Mouse (Mus musculus): ENCODE data around the gene Coro6. TPM values are rescaled to one million over a fixed set of nuclear protein-coding genes. Genes with fewer than 3 reads are reported as not detected.

The Coro6 gene
- total and polyA plus RNA-seq, 3 experiments: 0.04 to 0.18 TPM; not detected in 1

GRCm38 (mm10) chr11:77494782-77495181, 32.6 kb downstream of the Coro6 start:
- peak overlapping the region in 1 of 2 experiments; percentile 57; a peak in 2 of 4 replicates for H3K4me3 ChIP-seq (ENCODE audit: control insufficient read depth in 1 of 2, insufficient read depth in 1 of 2, low read depth in 2 of 2, low read length in 2 of 2)
- no peak overlapping the region; the same call in 1 of the 2 replicates for H3K9ac ChIP-seq (ENCODE audit: control insufficient read depth, low read depth, low read length, poor library complexity, severe bottlenecking)
- DNase-seq (ENCODE audit: low read depth, low spot score): no peak
- TF ChIP-seq SIN3A (IDR thresholded peaks at IDR 0.05; ENCODE audit: low read length) (no peak), ZNF384 (IDR thresholded peaks at IDR 0.05; ENCODE audit: low read depth, low read length) (no peak), MAX (IDR thresholded peaks at IDR 0.05; ENCODE audit: low read length) (no peak)
- peaks cover 2 to 19% of the 10 kb centered on the region in 2 experiments; a peak in 3 of 4 replicates for H3K4me1 ChIP-seq (ENCODE audit: control insufficient read depth in 1 of 2, insufficient read depth in 2 of 2, low read length in 2 of 2)
- H3K27ac ChIP-seq (ENCODE audit: control insufficient read depth, low read depth, low read length): no peak overlapping the region
- no peaks in the 10 kb centered on the region for H3K9me3 ChIP-seq (replicated peaks; ENCODE audit: insufficient read depth, low read length)
- peaks cover 0 to 13% of the 10 kb centered on the region in 2 experiments; a peak in 3 of 4 replicates for H3K36me3 ChIP-seq (ENCODE audit: control insufficient read depth in 1 of 2, insufficient read depth in 2 of 2, low read length in 2 of 2)
- H3K79me2 ChIP-seq (ENCODE audit: control insufficient read depth, insufficient read depth, low read length, poor library complexity): peaks cover 50% of the 10 kb centered on the region
- no peaks in the 10 kb centered on the region for H3K27me3 ChIP-seq (ENCODE audit: control insufficient read depth in 1 of 2, insufficient read depth in 2 of 2, low read length in 2 of 2)

GRCm38 (mm10) chr11:77495507-77495906, 33.3 kb downstream of the Coro6 start:
- no peak for DNase-seq (ENCODE audit: low read depth, low spot score)
- H3K9me3 ChIP-seq (replicated peaks; ENCODE audit: insufficient read depth, low read length): no peaks in the 10 kb centered on the region
- H3K9ac ChIP-seq (ENCODE audit: control insufficient read depth, low read depth, low read length, poor library complexity, severe bottlenecking): no peak overlapping the region
- H3K4me3 ChIP-seq (ENCODE audit: control insufficient read depth in 1 of 2, insufficient read depth in 1 of 2, low read depth in 2 of 2, low read length in 2 of 2): no peak overlapping the region
- TF ChIP-seq POLR2AphosphoS5 (IDR thresholded peaks at IDR 0.05; ENCODE audit: borderline replicate concordance, low read depth, low read length): no peak
- TF ChIP-seq SIN3A (IDR thresholded peaks at IDR 0.05; ENCODE audit: low read length): no peak
- TF ChIP-seq E2F4 (IDR thresholded peaks at IDR 0.05; ENCODE audit: borderline replicate concordance, low read depth, low read length): no peak
- no peak for TF ChIP-seq TBP (IDR thresholded peaks at IDR 0.05; ENCODE audit: low read depth, low read length)
- TF ChIP-seq POLR2A (IDR thresholded peaks at IDR 0.05; ENCODE audit: control insufficient read depth in 1 of 2, insufficient read depth in 1 of 2, low read depth in 1 of 2, low read length in 2 of 2, poor library complexity in 1 of 2): no peak
- TF ChIP-seq SMC3 (IDR thresholded peaks at IDR 0.05; ENCODE audit: low read depth, low read length): no peak
- TF ChIP-seq RAD21 (IDR thresholded peaks at IDR 0.05; ENCODE audit: low read depth, low read length): no peak
- no peak for TF ChIP-seq MAX (IDR thresholded peaks at IDR 0.05; ENCODE audit: low read length)
- TF ChIP-seq MYB (IDR thresholded peaks at IDR 0.05; ENCODE audit: low read depth, low read length): no peak
- no peak for TF ChIP-seq RCOR1 (IDR thresholded peaks at IDR 0.05; ENCODE audit: low read depth, low read length)
- TF ChIP-seq ZMIZ1 (IDR thresholded peaks at IDR 0.05; ENCODE audit: low read depth, low read length): no peak
- TF ChIP-seq TAL1 (IDR thresholded peaks at IDR 0.05; ENCODE audit: low read length): no peak
- no peak for TF ChIP-seq MYC (IDR thresholded peaks at IDR 0.05; ENCODE audit: low read depth, low read length)
- no peak for TF ChIP-seq JUND (IDR thresholded peaks at IDR 0.05; ENCODE audit: low read depth, low read length)
- TF ChIP-seq ETS1 (IDR thresholded peaks at IDR 0.05; ENCODE audit: low read depth, low read length): no peak
- TF ChIP-seq GABPA (IDR thresholded peaks at IDR 0.05; ENCODE audit: low read depth, low read length): no peak
- peaks cover 2 to 14% of the 10 kb centered on the region in 2 experiments; a peak in 3 of 4 replicates for H3K4me1 ChIP-seq (ENCODE audit: control insufficient read depth in 1 of 2, insufficient read depth in 2 of 2, low read length in 2 of 2)
- H3K79me2 ChIP-seq (ENCODE audit: control insufficient read depth, insufficient read depth, low read length, poor library complexity): peaks cover 50% of the 10 kb centered on the region
- no peaks in the 10 kb centered on the region for H3K27me3 ChIP-seq (ENCODE audit: control insufficient read depth in 1 of 2, insufficient read depth in 2 of 2, low read length in 2 of 2)
- peaks cover 0 to 8% of the 10 kb centered on the region in 2 experiments; a peak in 3 of 4 replicates for H3K36me3 ChIP-seq (ENCODE audit: control insufficient read depth in 1 of 2, insufficient read depth in 2 of 2, low read length in 2 of 2)
- H3K27ac ChIP-seq (ENCODE audit: control insufficient read depth, low read depth, low read length): no peak overlapping the region
